Mouse (Mus musculus): ENCODE data around the gene Mob4. TPM values are rescaled to one million over a fixed set of nuclear protein-coding genes. Genes with fewer than 3 reads are reported as not detected.

The Mob4 gene
- polyA plus RNA-seq, 1 experiment, result 11.1 TPM

- peak overlapping the region; percentile 95 for H3K4me3 ChIP-seq (replicated peaks; ENCODE audit: extremely low read depth, low read depth, low read length)
- H3K4me1 ChIP-seq (ENCODE audit: control insufficient read depth, insufficient read depth, low read length), result peaks cover 7% of the 10 kb centered on the region
- TF ChIP-seq POLR2A (IDR thresholded peaks at IDR 0.05; ENCODE audit: borderline replicate concordance, extremely low read depth, low read depth, low read length) (no peak), CTCF (IDR thresholded peaks at IDR 0.05; ENCODE audit: insufficient read depth, low read length) (no peak)
- DNase-seq, result no peak
- WGBS, result 51% methylated on average over 10 of the region's 10 CpGs
These were observed 678 bp upstream of the Mob4 start for GRCm38 (mm10) chr1:55130190-55130916.

- Histone ChIP-seq H3K4me1 (ENCODE audit: control insufficient read depth, insufficient read depth, low read length) (peaks cover 7% of the 10 kb centered on the region), H3K4me3 (replicated peaks; ENCODE audit: extremely low read depth, low read depth, low read length) (peak overlapping the region; percentile 97)
- 1% methylated on average over 47 of the region's 47 CpGs for WGBS
- no peak for DNase-seq
- TF ChIP-seq CTCF (IDR thresholded peaks at IDR 0.05; ENCODE audit: insufficient read depth, low read length), result no peak
- no peak; the same call in 1 of the 2 replicates for TF ChIP-seq POLR2A (IDR thresholded peaks at IDR 0.05; ENCODE audit: borderline replicate concordance, extremely low read depth, low read depth, low read length)
These were observed 488 bp downstream of the Mob4 start for GRCm38 (mm10) chr1:55131424-55132014.

GRCm38 (mm10) chr1:55132308-55132707 is 1.3 kb downstream of the Mob4 start:
- Histone ChIP-seq H3K4me1 (ENCODE audit: control insufficient read depth, insufficient read depth, low read length) (peaks cover 7% of the 10 kb centered on the region), H3K4me3 (replicated peaks; ENCODE audit: extremely low read depth, low read depth, low read length) (peak overlapping the region; percentile 19)
- TF ChIP-seq CTCF (IDR thresholded peaks at IDR 0.05; ENCODE audit: insufficient read depth, low read length) (no peak), POLR2A (IDR thresholded peaks at IDR 0.05; ENCODE audit: borderline replicate concordance, extremely low read depth, low read depth, low read length) (no peak)
- WGBS, result 43% methylated on average over 4 of the region's 4 CpGs
- no peak for DNase-seq

DNA sequence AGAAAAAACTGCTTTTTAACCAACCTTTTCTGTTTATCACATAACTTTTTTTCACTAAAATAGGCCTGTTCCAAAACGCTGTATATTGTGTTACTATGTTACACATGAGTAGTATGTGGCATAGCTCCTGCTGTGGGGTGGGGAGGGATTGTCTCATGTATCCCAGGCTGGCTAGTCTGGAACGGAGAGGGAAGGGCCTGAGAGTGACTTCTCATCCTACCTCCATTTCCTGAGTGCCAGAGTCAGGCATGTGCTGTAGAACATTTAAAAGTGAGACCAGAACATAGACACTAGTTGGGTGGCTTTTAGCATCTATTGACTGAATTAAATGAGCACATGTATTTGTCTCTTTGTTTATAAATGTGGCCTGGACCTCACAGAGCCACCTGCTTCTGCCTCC is 2.1 kb downstream of the Mob4 start:
- Histone ChIP-seq H3K4me3 (replicated peaks; ENCODE audit: extremely low read depth, low read depth, low read length) (no peak overlapping the region), H3K4me1 (ENCODE audit: control insufficient read depth, insufficient read depth, low read length) (peaks cover 7% of the 10 kb centered on the region)
- no peak for TF ChIP-seq POLR2A (IDR thresholded peaks at IDR 0.05; ENCODE audit: borderline replicate concordance, extremely low read depth, low read depth, low read length)
- no peak for TF ChIP-seq CTCF (IDR thresholded peaks at IDR 0.05; ENCODE audit: insufficient read depth, low read length)
- 33% methylated on average over 2 of the region's 2 CpGs for WGBS
- DNase-seq, result no peak

DNA sequence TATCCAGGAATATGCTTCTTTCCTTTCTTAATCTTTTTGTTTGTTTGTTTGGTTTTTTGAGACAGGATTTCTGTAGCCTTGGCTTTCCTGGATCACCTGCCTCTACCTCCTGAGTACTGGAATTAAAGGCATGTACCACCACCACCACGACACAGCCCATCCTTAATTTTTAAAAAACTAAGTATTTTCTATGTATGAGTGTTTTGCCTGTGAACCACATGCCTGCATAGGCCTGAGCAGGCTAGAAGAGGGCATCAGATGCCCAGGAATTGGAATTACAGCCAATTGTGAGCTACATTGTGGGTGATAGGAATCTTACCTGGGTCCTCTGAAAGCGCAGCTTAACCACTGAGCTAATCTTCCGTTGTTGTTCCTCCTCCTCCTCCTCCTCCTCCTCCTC is 3.3 kb downstream of the Mob4 start:
- no peak for DNase-seq
- Histone ChIP-seq H3K4me1 (ENCODE audit: control insufficient read depth, insufficient read depth, low read length) (peaks cover 7% of the 10 kb centered on the region), H3K4me3 (replicated peaks; ENCODE audit: extremely low read depth, low read depth, low read length) (no peak overlapping the region)
- TF ChIP-seq CTCF (IDR thresholded peaks at IDR 0.05; ENCODE audit: insufficient read depth, low read length) (no peak), POLR2A (IDR thresholded peaks at IDR 0.05; ENCODE audit: borderline replicate concordance, extremely low read depth, low read depth, low read length) (no peak)
- WGBS, result 90% methylated on average over 3 of the region's 3 CpGs

DNA sequence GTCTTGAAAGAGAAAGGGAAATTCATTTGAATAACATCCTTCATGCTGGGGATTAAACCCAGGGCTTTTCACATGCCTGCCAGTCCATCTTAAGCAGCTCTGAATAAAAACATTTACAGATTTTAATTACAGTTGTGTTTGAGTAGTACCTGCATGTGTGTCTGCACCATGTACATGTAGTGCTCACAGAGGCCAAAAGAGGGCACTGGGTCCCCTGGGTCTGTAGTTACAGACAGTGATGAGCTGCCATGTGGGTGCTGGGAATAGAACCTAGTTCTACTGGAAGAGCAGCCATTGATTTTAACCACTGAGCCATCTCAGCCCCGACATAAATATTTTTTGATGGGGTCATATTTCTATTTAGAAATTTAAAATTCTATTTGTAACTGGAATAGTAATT is 4.8 kb downstream of the Mob4 start:
- no peak for DNase-seq
- Histone ChIP-seq H3K4me1 (ENCODE audit: control insufficient read depth, insufficient read depth, low read length) (peaks cover 7% of the 10 kb centered on the region), H3K4me3 (replicated peaks; ENCODE audit: extremely low read depth, low read depth, low read length) (no peak overlapping the region)
- 98% methylated on average over 1 of the region's 1 CpGs for WGBS
- TF ChIP-seq CTCF (IDR thresholded peaks at IDR 0.05; ENCODE audit: insufficient read depth, low read length) (no peak), POLR2A (IDR thresholded peaks at IDR 0.05; ENCODE audit: borderline replicate concordance, extremely low read depth, low read depth, low read length) (no peak)

- TF ChIP-seq POLR2A (IDR thresholded peaks at IDR 0.05; ENCODE audit: borderline replicate concordance, extremely low read depth, low read depth, low read length), result no peak
- no peak for TF ChIP-seq CTCF (IDR thresholded peaks at IDR 0.05; ENCODE audit: insufficient read depth, low read length)
These were observed 13.3 kb downstream of the Mob4 start for GRCm38 (mm10) chr1:55144338-55144737.

DNA sequence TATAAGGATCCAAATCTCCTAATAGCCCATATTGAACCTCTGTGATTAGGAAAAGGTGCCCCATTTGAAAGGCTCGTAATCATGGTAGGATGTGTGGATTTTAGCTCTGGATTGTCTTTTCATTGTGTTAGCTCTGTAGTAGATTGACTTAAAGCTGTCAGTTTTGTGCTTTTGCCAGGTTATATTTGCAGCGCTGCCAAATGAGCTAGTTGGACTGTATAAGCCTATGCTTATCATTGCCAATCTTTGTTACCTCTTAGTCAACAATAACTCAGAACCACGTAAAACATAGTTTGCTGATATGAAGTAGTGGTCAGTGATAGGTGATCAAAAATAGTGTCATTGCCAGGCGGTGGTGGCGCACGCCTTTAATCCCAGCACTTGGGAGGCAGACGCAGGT is 14.5 kb downstream of the Mob4 start:
- H3K4me3 ChIP-seq (replicated peaks; ENCODE audit: extremely low read depth, low read depth, low read length), result no peak overlapping the region
- H3K4me1 ChIP-seq (ENCODE audit: control insufficient read depth, insufficient read depth, low read length), result no peaks in the 10 kb centered on the region
- no peak for DNase-seq
- no peak for TF ChIP-seq POLR2A (IDR thresholded peaks at IDR 0.05; ENCODE audit: borderline replicate concordance, extremely low read depth, low read depth, low read length)
- no peak for TF ChIP-seq CTCF (IDR thresholded peaks at IDR 0.05; ENCODE audit: insufficient read depth, low read length)
- WGBS, result 80% methylated on average over 7 of the region's 7 CpGs

More at GRCm38 (mm10) chr1:55144338-55144737, 13.3 kb downstream of the Mob4 start:
- Histone ChIP-seq H3K4me3 (replicated peaks; ENCODE audit: extremely low read depth, low read depth, low read length) (no peak overlapping the region), H3K4me1 (ENCODE audit: control insufficient read depth, insufficient read depth, low read length) (no peaks in the 10 kb centered on the region)
- WGBS, result 91% methylated on average over 4 of the region's 4 CpGs
- no peak for DNase-seq

DNA sequence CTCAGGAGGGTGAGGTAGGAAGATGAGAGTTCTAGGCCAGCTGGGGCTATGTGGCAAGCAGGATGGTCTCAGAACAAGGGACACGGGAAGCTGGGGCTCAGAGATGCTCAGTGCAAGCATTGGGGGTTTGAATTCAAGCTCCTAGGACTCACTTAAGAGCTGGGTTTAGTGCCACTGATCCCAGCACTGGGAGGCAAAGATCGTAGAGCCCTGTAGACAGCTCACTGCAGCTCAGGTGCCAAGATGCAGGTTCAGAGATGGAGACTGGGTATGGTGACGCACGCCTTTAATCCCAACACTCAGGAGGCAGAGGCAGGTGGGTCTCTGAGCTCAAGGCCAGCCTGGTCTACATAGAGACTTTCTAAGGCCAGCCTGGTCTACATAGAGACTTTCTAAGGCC is 26.3 kb downstream of the Mob4 start:
- WGBS, result 96% methylated on average over 4 of the region's 4 CpGs
- Histone ChIP-seq H3K4me3 (replicated peaks; ENCODE audit: extremely low read depth, low read depth, low read length) (no peak overlapping the region), H3K4me1 (ENCODE audit: control insufficient read depth, insufficient read depth, low read length) (no peaks in the 10 kb centered on the region)
- no peak for DNase-seq
- no peak for TF ChIP-seq POLR2A (IDR thresholded peaks at IDR 0.05; ENCODE audit: borderline replicate concordance, extremely low read depth, low read depth, low read length)
- no peak for TF ChIP-seq CTCF (IDR thresholded peaks at IDR 0.05; ENCODE audit: insufficient read depth, low read length)

GRCm38 (mm10) chr1:55158211-55158610 is 27.2 kb downstream of the Mob4 start:
- no peak for DNase-seq
- no peak for TF ChIP-seq POLR2A (IDR thresholded peaks at IDR 0.05; ENCODE audit: borderline replicate concordance, extremely low read depth, low read depth, low read length)
- no peak for TF ChIP-seq CTCF (IDR thresholded peaks at IDR 0.05; ENCODE audit: insufficient read depth, low read length)
- H3K4me1 ChIP-seq (ENCODE audit: control insufficient read depth, insufficient read depth, low read length), result no peaks in the 10 kb centered on the region
- H3K4me3 ChIP-seq (replicated peaks; ENCODE audit: extremely low read depth, low read depth, low read length), result no peak overlapping the region
- 93% methylated on average over 3 of the region's 3 CpGs for WGBS

Measured in lung, adult 2 months (tissue).